Mouse (Mus musculus): ENCODE results near the gene Ptgdr2.

DNA sequence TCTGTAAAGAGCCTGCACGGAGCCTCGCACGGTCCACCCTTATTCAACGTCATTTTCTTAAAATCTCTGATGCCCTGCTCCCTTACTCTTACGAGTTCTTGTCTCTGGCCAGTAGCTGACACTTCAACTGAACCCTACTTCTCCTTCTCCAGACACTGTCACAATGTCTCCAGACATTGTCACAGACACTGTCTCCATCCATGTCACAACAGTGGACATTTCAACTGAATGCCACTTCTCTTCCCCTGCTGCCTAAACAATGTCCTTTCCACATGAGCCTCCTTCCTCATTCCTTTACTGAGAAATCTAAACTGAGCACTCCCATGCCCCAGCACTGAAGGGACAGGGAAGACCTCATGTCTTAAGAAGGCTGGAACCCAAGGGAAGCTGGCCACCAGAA, 10.3 kb downstream of the Ptgdr2 start:
- TF ChIP-seq EP300 (IDR thresholded peaks at IDR 0.05) = no peak
- no peak for TF ChIP-seq CTCF (IDR thresholded peaks at IDR 0.05)

Data from lung, postnatal 0 days (tissue).